Mouse (Mus musculus) MEL (cell line): ENCODE measurements around the gene Doc2g. TPM values are rescaled to one million over a fixed set of nuclear protein-coding genes. Genes with fewer than 3 reads are reported as not detected.

Experiments used
- DNase-seq: peaks from one replicate; pipeline ENCODE4 v3.0.0; 2011; ENCODE audit warnings: low read depth, low spot score
- H3K27ac ChIP-seq: 2 replicates; pipeline ENCODE4 v1.5.1; 2012; ENCODE audit warnings: low read depth, mild to moderate bottlenecking, control low read depth, low read length, moderate library complexity; ENCODE audit not compliant: control insufficient read depth
- H3K27me3 ChIP-seq, 2 experiments: fragments of 150-350 bp in 1 of 2; sonication (generic) in 1 of 2; 2 replicates each; pipeline ENCODE4 v1.6.1; 2012; ENCODE audit warnings: low read length in 2 of 2, mild to moderate bottlenecking in 2 of 2, improper control_type of control experiment in 1 of 2, moderate library complexity in 1 of 2; ENCODE audit not compliant: insufficient read depth in 2 of 2, control insufficient read depth in 1 of 2
- H3K36me3 ChIP-seq, 2 experiments: 2 replicates each; pipeline ENCODE4 v1.6.1; 2012 to 2014; ENCODE audit warnings: low read length in 2 of 2, improper control_type of control experiment in 1 of 2, inconsistent platforms in 1 of 2, mild to moderate bottlenecking in 1 of 2; ENCODE audit not compliant: insufficient read depth in 2 of 2, control insufficient read depth in 1 of 2
- H3K4me1 ChIP-seq, 2 experiments: fragments of 150-350 bp in 1 of 2; sonication (generic) in 1 of 2; 2 replicates each; pipeline ENCODE4 v1.6.1; 2012; ENCODE audit warnings: low read length in 2 of 2, improper control_type of control experiment in 1 of 2, mild to moderate bottlenecking in 1 of 2; ENCODE audit not compliant: insufficient read depth in 2 of 2, control insufficient read depth in 1 of 2
- H3K4me3 ChIP-seq, 2 experiments: fragments of 150-350 bp in 1 of 2; sonication (generic) in 1 of 2; 2 replicates each; pipeline ENCODE4 v1.5.1; 2012; ENCODE audit warnings: low read depth in 2 of 2, low read length in 2 of 2, mild to moderate bottlenecking in 2 of 2, moderate library complexity in 2 of 2, control low read depth in 1 of 2, improper control_type of control experiment in 1 of 2; ENCODE audit not compliant: control insufficient read depth in 1 of 2, insufficient read depth in 1 of 2
- H3K79me2 ChIP-seq: 2 replicates; pipeline ENCODE4 v1.6.1; 2012; ENCODE audit warnings: mild to moderate bottlenecking, low read length, moderate library complexity; ENCODE audit not compliant: control insufficient read depth, poor library complexity, insufficient read depth
- H3K9ac ChIP-seq: 2 replicates; pipeline ENCODE4 v1.6.1; 2012; ENCODE audit warnings: low read depth, mild to moderate bottlenecking, control low read depth, low read length, moderate library complexity; ENCODE audit not compliant: control insufficient read depth, poor library complexity, severe bottlenecking
- H3K9me3 ChIP-seq: fragments of 150-350 bp; sonication (generic); replicated peaks from 2 replicates; pipeline ENCODE4 v1.6.1; 2012; ENCODE audit warnings: mild to moderate bottlenecking, low read length, improper control_type of control experiment, moderate library complexity; ENCODE audit not compliant: insufficient read depth
- BHLHE40 ChIP-seq: IDR thresholded peaks from 2 replicates; pipeline ENCODE4 v1.6.1; 2012; ENCODE audit warnings: low read depth, mild to moderate bottlenecking, inconsistent platforms, low read length, improper control_type of control experiment, borderline replicate concordance
- CTCF ChIP-seq, 3 experiments: IDR thresholded peaks in 2 of 3; conservative IDR thresholded peaks in 1 of 3; 2 replicates each; pipeline ENCODE4 v1.5.1; 2011 to 2012; ENCODE audit warnings: low read length in 3 of 3, low read depth in 2 of 3, mild to moderate bottlenecking in 2 of 3, improper control_type of control experiment in 1 of 3, inconsistent platforms in 1 of 3, mixed read lengths in 1 of 3, moderate library complexity in 1 of 3; ENCODE audit not compliant: control insufficient read depth in 1 of 3, insufficient read depth in 1 of 3, poor library complexity in 1 of 3, severe bottlenecking in 1 of 3
- E2F4 ChIP-seq: IDR thresholded peaks from 2 replicates; pipeline ENCODE4 v1.6.1; 2011; ENCODE audit warnings: low read depth, low read length, improper control_type of control experiment, borderline replicate concordance
- ELF1 ChIP-seq: IDR thresholded peaks from 2 replicates; pipeline ENCODE4 v1.6.1; 2014; ENCODE audit warnings: low read depth, mild to moderate bottlenecking, inconsistent platforms, low read length, improper control_type of control experiment, moderate library complexity
- EP300 ChIP-seq, 2 experiments: IDR thresholded peaks; 2 replicates each; pipeline ENCODE4 v1.6.1; 2011; ENCODE audit warnings: improper control_type of control experiment in 2 of 2, low read length in 2 of 2, low read depth in 1 of 2, mild to moderate bottlenecking in 1 of 2
- ETS1 ChIP-seq: IDR thresholded peaks from 2 replicates; pipeline ENCODE4 v1.6.1; 2012; ENCODE audit warnings: low read depth, mild to moderate bottlenecking, inconsistent platforms, low read length, improper control_type of control experiment, moderate library complexity
- GABPA ChIP-seq: IDR thresholded peaks from 2 replicates; pipeline ENCODE4 v1.6.1; 2012; ENCODE audit warnings: low read depth, mild to moderate bottlenecking, inconsistent platforms, low read length, improper control_type of control experiment, moderate library complexity
- JUND ChIP-seq: IDR thresholded peaks from 2 replicates; pipeline ENCODE4 v1.6.1; 2011; ENCODE audit warnings: low read depth, mild to moderate bottlenecking, improper control_type of control experiment, low read length
- KAT2A ChIP-seq: conservative IDR thresholded peaks from 2 replicates; pipeline ENCODE4 v1.6.1; 2012; ENCODE audit warnings: low read depth, low read length, improper control_type of control experiment, inconsistent platforms
- MAFK ChIP-seq: IDR thresholded peaks from 2 replicates; pipeline ENCODE4 v1.6.1; 2011; ENCODE audit warnings: low read depth, mild to moderate bottlenecking, low read length, improper control_type of control experiment, borderline replicate concordance
- MAX ChIP-seq: IDR thresholded peaks from 2 replicates; pipeline ENCODE4 v1.6.1; 2011; ENCODE audit warnings: low read length, improper control_type of control experiment
- MXI1 ChIP-seq: IDR thresholded peaks from 2 replicates; pipeline ENCODE4 v1.6.1; 2011; ENCODE audit warnings: mild to moderate bottlenecking, low read depth, low read length, improper control_type of control experiment
- MYB ChIP-seq: IDR thresholded peaks from 2 replicates; pipeline ENCODE4 v1.6.1; 2011; ENCODE audit warnings: mild to moderate bottlenecking, low read depth, low read length, improper control_type of control experiment
- POLR2A ChIP-seq, 2 experiments: IDR thresholded peaks; 2 replicates each; pipeline ENCODE4 v1.6.1; 2011 to 2012; ENCODE audit warnings: low read length in 2 of 2, mild to moderate bottlenecking in 2 of 2, control low read depth in 1 of 2, improper control_type of control experiment in 1 of 2, low read depth in 1 of 2, moderate library complexity in 1 of 2; ENCODE audit not compliant: control insufficient read depth in 1 of 2, insufficient read depth in 1 of 2, poor library complexity in 1 of 2
- POLR2AphosphoS2 ChIP-seq: IDR thresholded peaks from 2 replicates; pipeline ENCODE4 v1.6.1; 2011; ENCODE audit warnings: low read length, improper control_type of control experiment
- SIN3A ChIP-seq: IDR thresholded peaks from 2 replicates; pipeline ENCODE4 v1.6.1; 2012; ENCODE audit warnings: low read length, improper control_type of control experiment, inconsistent platforms
- SMC3 ChIP-seq: IDR thresholded peaks from 2 replicates; pipeline ENCODE4 v1.6.1; 2011; ENCODE audit warnings: low read depth, low read length, improper control_type of control experiment
- TBP ChIP-seq: IDR thresholded peaks from 2 replicates; pipeline ENCODE4 v1.8.0; 2011; ENCODE audit warnings: low read depth, low read length, improper control_type of control experiment
- TCF12 ChIP-seq: IDR thresholded peaks from 2 replicates; pipeline ENCODE4 v1.6.1; 2014; ENCODE audit warnings: low read depth, mild to moderate bottlenecking, inconsistent platforms, low read length, improper control_type of control experiment, moderate library complexity
- USF1 ChIP-seq: IDR thresholded peaks from 2 replicates; pipeline ENCODE4 v1.6.1; 2014; ENCODE audit warnings: low read depth, mild to moderate bottlenecking, inconsistent platforms, low read length, improper control_type of control experiment, moderate library complexity
- USF2 ChIP-seq, 2 experiments: IDR thresholded peaks; 2 replicates each; pipeline ENCODE4 v1.6.1; 2011 to 2012; ENCODE audit warnings: improper control_type of control experiment in 2 of 2, low read length in 2 of 2, borderline replicate concordance in 1 of 2, inconsistent platforms in 1 of 2, low read depth in 1 of 2, mild to moderate bottlenecking in 1 of 2; ENCODE audit not compliant: insufficient read depth in 1 of 2
- ZC3H11A ChIP-seq: IDR thresholded peaks from 2 replicates; pipeline ENCODE4 v1.6.1; 2012; ENCODE audit warnings: low read depth, mild to moderate bottlenecking, inconsistent platforms, low read length, improper control_type of control experiment
- ZKSCAN1 ChIP-seq: IDR thresholded peaks from 2 replicates; pipeline ENCODE4 v1.6.1; 2012; ENCODE audit warnings: low read depth, mild to moderate bottlenecking, inconsistent platforms, low read length, improper control_type of control experiment, moderate library complexity
- ZMIZ1 ChIP-seq: IDR thresholded peaks from 2 replicates; pipeline ENCODE4 v1.6.1; 2012; ENCODE audit warnings: low read depth, mild to moderate bottlenecking, inconsistent platforms, low read length, improper control_type of control experiment, moderate library complexity
- polyA plus RNA-seq, 2 experiments: library from polyadenylated mRNA; stranded (reverse) in 1 of 2; unstranded in 1 of 2; fragments of >175 nt in 1 of 2; fragments of >200 nt in 1 of 2; gene quantifications; 2 replicates each; pipeline versions ENCODE4 v1.2.1 to v1.2.4; 2012; ENCODE audit warnings: low replicate concordance in 2 of 2, low read depth in 1 of 2; ENCODE audit not compliant: insufficient read length in 2 of 2, insufficient read depth in 1 of 2, missing spikeins in 1 of 2
- total RNA-seq: library from RNA; depleted of rRNA; stranded (reverse); fragments of 300-350 nt; gene quantifications from 2 replicates; pipeline ENCODE4 v1.2.3, GENCODE M21; 2012

Doc2g gene
- total and polyA plus RNA-seq, 3 experiments = 9.9 to 16.0 TPM; not detected in 1

GRCm38 (mm10) chr19:4055216-4055946 is 52.3 kb downstream of the Doc2g start:
- H3K36me3 ChIP-seq = peaks cover 0 to 2% of the 10 kb centered on the region in 2 experiments; a peak in 2 of 4 replicates
- peaks cover 0 to 10% of the 10 kb centered on the region in 2 experiments; a peak in 2 of 4 replicates for H3K4me1 ChIP-seq
- H3K27ac ChIP-seq = no peak overlapping the region

GRCm38 (mm10) chr19:4055947-4056693 is 53.0 kb downstream of the Doc2g start:
- DNase-seq = no peak
- no peak for TF ChIP-seq TBP
- TF ChIP-seq ETS1 = no peak
- no peak for TF ChIP-seq GABPA
- no peak for TF ChIP-seq BHLHE40
- TF ChIP-seq E2F4 = no peak
- TF ChIP-seq SMC3 = no peak
- no peak for TF ChIP-seq JUND
- no peak for TF ChIP-seq MAFK
- TF ChIP-seq MXI1 = no peak
- TF ChIP-seq KAT2A = no peak
- no peak for TF ChIP-seq CTCF (IDR thresholded peaks at IDR 0.05 in 2 of 3, conservative IDR thresholded peaks at IDR 0.05 in 1 of 3; ENCODE audit: control insufficient read depth in 1 of 3, insufficient read depth in 1 of 3, low read depth in 2 of 3, low read length in 3 of 3, poor library complexity in 1 of 3, severe bottlenecking in 1 of 3)
- TF ChIP-seq, all 39 proteins: peak for 0
- peaks cover 0 to 2% of the 10 kb centered on the region in 2 experiments; a peak in 2 of 4 replicates for H3K36me3 ChIP-seq
- peaks cover 0 to 10% of the 10 kb centered on the region in 2 experiments; a peak in 2 of 4 replicates for H3K4me1 ChIP-seq
- H3K9ac ChIP-seq = no peak overlapping the region
- H3K9me3 ChIP-seq = no peaks in the 10 kb centered on the region
- H3K27me3 ChIP-seq = peaks cover 0 to 3% of the 10 kb centered on the region in 2 experiments; a peak in 1 of 4 replicates
- no peak overlapping the region for H3K4me3 ChIP-seq
- no peaks in the 10 kb centered on the region for H3K79me2 ChIP-seq
- H3K27ac ChIP-seq = no peak overlapping the region

More at GRCm38 (mm10) chr19:4055216-4055946, 52.3 kb downstream of the Doc2g start:
- DNase-seq = no peak
- no peaks in the 10 kb centered on the region for H3K9me3 ChIP-seq
- H3K79me2 ChIP-seq = no peaks in the 10 kb centered on the region
- no peak overlapping the region for H3K9ac ChIP-seq
- peaks cover 0 to 3% of the 10 kb centered on the region in 2 experiments; a peak in 1 of 4 replicates for H3K27me3 ChIP-seq
- TF ChIP-seq ZMIZ1 = no peak
- TF ChIP-seq ZC3H11A = no peak
- no peak for TF ChIP-seq BHLHE40
- TF ChIP-seq ZKSCAN1 = no peak
- no peak for TF ChIP-seq MYB
- no peak for TF ChIP-seq ELF1
- TF ChIP-seq MAX = no peak
- TF ChIP-seq USF1 = no peak
- no peak for TF ChIP-seq SIN3A
- TF ChIP-seq EP300 (IDR thresholded peaks at IDR 0.05; ENCODE audit: low read depth in 1 of 2, low read length in 2 of 2) = no peak
- TF ChIP-seq GABPA = no peak
- no peak for TF ChIP-seq POLR2A (IDR thresholded peaks at IDR 0.05; ENCODE audit: control insufficient read depth in 1 of 2, insufficient read depth in 1 of 2, low read depth in 1 of 2, low read length in 2 of 2, poor library complexity in 1 of 2)
- no peak for TF ChIP-seq POLR2AphosphoS2
- TF ChIP-seq TCF12 = no peak
- TF ChIP-seq JUND = no peak
- no peak for TF ChIP-seq KAT2A
- no peak for TF ChIP-seq USF2 (IDR thresholded peaks at IDR 0.05; ENCODE audit: borderline replicate concordance in 1 of 2, insufficient read depth in 1 of 2, low read depth in 1 of 2, low read length in 2 of 2)
- TF ChIP-seq, all 39 proteins: peak for 0
- H3K4me3 ChIP-seq = no peak overlapping the region
